Mouse (Mus musculus) spleen, adult 18-20 months (tissue): ENCODE data around the gene Gm17545.
A peak's percentile ranks its signal among the peaks of the same experiment; 100 is the strongest.
"Not testable (repeated sequence)": the region's sequence is repeated elsewhere in the genome, so short reads cannot be mapped to it uniquely, and the experiment has no call there.

Source experiments
- DNase-seq, 2 experiments: peaks; one replicate each; pipeline ENCODE4 v3.0.0; 2022; ENCODE audit warnings: mixed read lengths in 2 of 2

Gene Gm17545

DNA sequence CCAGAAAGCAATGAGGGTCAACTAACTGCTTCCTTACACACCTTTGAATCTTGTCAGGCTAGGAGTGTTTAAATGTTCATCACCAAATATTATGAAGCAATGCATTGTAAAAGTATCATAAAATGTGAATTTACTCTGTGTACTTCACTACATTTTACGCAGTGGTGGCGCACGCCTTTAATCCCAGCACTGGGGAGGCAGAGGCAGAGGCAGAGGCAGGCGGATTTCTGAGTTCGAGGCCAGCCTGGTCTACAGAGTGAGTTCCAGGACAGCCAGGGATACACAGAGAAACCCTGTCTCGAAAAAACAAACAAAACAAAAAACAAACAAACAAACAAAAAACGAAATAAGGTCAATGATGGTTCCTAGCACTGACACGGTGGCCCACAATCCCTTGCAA is at the start of gene Gm17545:
Gene Gm17545, plus strand, starts transcription at position 301 of the 400 bp plus-strand sequence.
- DNase-seq, result not testable (repeated sequence)

DNA sequence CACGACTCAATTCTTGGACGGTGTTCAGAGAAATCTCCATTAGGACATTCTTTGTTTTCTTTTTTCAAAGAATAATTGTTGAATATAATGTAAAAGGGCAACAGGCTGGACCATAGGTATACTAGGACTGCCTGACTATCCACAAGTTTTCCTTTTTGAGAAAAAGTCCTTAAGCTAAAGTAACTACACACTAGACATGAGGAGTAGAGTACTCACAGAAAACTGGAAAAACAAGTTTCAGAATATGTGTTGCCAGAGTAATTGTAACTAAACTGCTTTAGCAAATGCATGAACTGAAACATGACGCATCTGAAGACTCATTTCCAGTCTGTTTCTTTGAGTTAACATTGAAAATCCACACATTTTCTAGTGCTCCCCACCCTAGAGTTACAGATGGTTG is 48.7 kb upstream of the Gm17545 start:
- DNase-seq, result no peak

- DNase-seq, result not testable (repeated sequence)
Measured at GRCm38 (mm10) chr9:22407633-22408032, 46.5 kb upstream of the Gm17545 start.

DNA sequence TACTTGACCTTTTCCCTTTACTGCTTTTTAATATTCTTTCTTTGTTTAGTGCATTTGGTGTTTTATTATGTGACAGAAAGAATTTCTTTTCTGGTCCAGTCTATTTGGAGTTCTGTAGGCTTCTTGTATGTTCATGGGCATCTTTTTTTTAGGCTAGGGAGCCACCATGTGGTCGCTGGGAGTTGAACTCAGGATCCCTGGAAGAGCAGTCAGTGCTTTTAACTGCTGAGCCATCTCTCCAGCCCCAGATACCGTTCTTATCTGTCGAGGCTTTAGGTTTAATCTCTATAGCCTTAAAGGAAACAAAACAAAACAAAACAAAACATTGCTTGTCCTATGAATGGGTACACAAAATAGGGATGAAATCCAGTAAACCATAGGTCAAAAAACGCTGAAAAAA is 45.7 kb upstream of the Gm17545 start:
- DNase-seq, result not testable (repeated sequence)

DNA sequence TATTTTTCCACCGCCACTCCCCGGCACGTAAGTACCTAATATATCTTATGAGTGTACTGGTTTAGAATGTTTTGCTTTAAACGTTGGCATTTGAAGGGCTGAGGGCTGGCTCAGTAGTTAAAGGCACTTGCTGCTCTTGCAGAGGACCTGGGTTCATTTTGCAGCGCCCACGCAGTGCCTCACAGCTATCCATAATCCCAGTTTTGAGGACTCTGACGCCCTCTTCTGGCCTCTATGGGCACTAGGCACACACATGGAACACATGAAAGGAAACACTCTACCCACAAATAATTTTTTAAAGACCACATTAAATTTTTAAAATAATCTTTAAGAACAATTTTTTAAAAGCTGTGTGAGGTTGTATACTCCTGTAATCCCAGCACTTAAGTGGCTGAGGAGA is 44.6 kb upstream of the Gm17545 start:
- no peak for DNase-seq

DNA sequence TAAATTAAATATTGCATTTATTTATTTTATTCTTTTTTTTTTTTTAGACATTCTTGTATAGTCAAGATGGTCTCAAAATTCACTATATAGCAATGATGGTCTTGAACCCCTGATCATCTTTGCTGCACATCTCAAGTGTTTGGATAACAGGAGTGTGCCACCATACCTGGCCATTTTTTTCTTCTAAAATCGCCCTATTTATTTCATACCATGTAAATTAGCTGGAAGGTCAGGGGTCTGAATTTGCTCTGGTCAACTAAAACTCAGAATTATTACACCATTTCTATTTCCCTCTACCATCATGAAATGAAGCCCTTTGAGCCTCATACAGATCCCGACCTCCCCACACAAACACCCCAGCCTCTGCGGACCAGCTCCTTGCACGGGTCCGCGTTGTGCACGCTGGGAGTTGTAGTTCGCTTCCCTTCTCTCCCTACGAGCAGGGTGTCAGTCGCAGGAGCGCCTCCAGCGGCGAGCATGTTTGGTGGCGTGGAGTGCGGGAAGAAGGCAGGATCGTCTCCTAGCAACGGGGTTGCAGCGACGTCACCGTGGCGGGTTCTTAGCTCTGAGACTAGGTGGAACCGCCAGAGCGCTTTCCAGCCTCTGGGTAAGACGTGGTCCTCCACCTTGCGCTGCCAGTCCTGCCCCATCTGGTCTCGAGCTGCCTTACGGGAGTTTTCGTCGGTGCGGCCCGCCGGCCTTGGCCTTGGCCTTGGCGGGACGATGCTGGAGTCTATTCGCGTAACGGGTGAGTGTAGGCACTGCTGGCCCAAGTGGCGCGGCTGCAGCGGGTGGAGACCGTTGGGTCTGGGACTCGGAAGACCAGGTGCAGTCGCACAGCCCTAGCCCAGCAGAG is 42.9 kb upstream of the Gm17545 start, which contains the start of gene 9530077C05Rik:
Gene 9530077C05Rik, plus strand, starts transcription at position 512 of the 856 bp plus-strand sequence.
- peak; percentile 88 to 91 for DNase-seq

DNA sequence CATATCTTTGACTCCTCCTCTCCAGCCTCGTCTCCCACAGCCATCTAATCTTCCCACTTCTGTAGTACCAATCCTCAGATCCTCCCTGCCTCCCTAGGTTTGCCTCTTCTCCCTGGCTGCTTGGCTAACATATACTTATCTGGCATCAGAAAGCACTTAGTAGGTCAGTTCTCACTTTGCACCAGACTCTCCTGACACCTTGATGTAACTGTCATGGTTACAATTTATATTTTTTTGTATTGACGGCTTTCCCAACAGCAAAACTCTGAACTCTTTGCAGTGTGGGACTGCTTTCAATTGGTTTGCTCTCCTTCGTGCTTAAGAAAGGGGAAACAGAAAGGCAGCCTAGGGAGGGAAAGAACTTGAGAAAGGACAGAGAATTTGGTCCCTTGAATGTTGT is 37.9 kb upstream of the Gm17545 start:
- no peak for DNase-seq

DNA sequence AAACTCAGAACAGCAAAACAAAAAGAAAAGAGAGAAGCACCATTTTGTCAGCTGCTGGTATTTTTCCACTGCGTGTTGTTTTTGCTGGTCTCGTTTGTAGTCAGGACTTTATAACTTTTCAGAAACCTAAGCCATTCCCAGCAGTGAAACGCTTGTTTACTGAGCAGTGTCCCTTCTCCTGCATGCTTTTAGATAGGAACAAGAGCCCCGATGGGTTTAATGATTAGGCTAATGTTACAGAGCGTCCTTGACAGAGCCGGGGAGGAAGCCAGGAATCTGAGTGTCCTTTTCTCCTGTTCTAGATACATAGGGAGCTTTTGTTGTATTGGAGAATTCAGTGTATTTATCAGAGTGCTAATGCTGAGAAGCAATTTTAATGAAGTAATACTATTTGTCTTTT is 36.5 kb upstream of the Gm17545 start:
- no peak for DNase-seq

DNA sequence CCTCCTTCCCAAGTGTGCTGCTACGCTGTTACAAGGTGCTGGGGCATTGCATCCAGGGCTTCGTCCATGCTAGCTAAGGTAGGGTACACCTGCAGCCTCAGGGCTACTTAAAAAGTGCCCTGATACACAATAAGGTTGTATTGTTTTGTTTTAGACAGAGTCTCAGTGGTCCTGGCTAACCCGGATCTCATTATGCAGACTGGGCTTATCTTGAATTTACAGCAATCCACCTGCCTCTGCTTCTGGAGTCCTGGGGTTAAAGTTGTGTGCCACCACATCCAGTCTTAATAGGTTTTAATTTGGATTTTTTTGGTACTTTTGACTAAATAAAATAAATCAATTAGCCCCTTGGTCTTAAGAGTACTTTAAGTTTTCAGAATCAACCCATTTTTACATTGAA is 34.2 kb upstream of the Gm17545 start:
- DNase-seq, result no peak

DNA sequence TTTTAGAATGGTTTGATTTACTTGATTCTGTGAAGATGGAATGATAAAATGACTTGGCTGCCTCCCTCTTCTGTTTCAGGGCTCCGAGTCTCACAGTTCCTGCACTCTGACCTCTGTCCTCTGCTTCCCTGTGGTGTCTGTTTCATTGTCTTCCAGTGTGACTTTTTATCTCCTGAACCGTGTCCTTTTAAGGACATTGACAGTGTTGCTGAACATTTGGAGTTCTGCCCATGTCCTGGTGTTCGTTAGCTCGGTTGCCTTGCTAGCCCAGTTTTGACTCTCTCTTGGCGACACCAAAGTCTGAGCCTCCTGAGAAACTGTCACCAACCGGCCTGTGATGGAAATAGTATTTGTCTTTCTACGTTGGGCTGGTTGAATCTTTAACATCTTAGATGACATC is 33.6 kb upstream of the Gm17545 start:
- no peak for DNase-seq

DNA sequence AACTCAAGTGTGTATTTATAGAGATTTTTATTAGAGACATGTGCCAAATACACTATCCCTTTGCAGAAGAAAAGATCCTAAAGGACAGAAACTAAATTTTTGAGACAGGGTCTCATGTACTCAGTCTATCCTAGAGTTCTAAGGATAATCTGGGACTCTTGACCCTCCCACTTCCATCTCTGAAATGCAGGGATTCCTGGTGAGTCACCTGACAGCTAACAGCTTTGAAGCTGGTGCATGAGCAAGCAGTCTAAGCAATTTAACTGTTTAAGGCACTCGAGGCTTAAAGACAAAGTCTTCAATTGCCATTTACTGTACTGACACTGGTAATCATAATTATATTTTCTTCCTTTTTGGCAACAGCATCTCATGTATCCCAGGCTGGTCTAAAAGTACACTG is 31.5 kb upstream of the Gm17545 start:
- DNase-seq, result no peak

DNA sequence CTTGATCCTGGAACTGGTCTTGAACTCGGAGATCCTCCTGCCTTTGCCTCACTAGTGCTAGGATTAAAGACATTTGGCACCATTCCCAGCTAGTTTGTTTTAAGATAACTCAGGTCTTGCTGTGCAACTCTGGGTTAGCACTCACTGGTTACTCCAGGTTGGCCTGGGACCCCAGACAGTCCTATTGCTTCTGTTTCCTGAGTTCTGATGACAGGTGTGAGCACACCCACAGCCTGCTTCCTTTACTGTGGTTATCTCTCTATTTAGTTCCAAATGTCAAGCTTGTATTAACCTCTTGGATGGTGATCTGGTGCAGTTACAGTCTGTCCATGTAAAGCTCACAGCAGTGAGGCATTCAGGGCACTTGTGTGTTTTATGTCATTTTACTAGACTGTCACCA is 30.6 kb upstream of the Gm17545 start:
- no peak for DNase-seq

DNA sequence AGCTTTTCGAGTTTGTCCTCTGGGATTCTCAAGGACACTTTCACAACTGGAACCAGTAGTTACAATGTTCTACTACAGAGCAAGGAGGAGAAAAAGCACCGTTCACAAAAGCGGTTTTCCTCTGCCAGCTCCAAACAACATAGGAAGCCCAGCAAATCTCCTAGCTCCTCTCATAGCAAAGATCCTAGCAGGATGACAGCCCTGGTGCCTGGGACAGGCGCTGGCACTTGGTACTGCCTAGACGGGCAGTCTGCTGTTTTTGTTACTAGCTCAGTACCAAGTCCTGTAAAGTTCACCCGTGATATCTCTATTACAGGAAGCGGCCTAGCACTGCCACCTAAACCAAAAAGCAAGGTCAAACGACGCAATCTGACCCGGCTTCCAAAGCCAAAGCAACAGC is 29.9 kb upstream of the Gm17545 start:
- DNase-seq, result no peak

DNA sequence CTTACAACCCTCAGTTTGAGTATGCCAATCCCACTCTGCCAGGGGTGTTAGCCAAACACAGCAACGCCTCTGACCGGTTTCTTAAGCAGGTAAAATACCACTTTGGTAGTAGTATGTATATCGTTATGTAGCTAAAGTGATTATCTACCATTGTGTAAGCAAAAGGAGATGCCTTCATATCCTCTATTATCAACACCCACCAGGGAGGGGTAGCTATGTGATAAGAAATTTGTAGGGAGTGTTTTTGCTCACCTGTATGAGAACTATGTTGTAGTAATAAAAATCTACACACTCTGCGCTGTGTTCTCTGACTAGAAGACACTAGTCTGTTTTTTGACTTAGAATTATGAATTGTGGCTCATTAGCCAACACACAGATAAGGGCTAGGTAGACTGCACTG is 29.4 kb upstream of the Gm17545 start:
- no peak for DNase-seq

GRCm38 (mm10) chr9:22428028-22428665 is 25.9 kb upstream of the Gm17545 start:
- no peak for DNase-seq

DNA sequence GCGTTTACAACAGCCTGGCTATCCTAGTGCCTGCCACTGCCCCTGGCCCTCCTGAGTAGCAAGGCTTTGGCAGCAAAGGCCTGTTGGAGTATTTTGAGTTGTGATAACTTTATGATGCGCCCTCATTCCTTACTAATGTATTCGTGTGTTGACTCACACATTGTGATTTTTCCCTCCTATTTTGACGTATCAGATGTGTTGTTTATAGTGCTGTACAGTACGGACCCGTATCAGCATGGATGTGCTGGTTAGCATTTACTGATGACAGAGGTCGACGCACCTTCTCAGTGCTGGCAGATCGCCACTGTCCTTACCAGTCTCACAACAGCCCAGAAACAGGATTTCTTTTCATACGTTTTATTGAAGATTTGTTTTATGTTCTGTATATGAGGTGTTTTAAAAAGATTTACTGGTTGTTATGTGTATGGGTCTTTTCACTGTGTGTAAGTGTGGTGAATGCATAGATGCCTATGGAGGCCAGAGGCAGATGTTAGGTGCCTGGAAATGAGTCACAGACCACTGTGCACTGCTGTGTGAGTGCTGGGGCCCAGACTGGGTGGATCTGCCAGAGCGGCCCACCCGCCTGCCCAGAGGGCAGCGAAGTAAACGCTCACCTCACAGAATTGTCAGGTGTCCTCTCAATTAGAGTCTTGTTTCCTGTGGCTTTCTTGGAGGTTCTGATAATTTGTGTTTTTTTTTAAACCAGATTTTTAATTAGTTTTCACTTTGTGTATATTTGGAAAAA is 25.3 kb upstream of the Gm17545 start:
- DNase-seq, result no peak

GRCm38 (mm10) chr9:22429533-22430241 is 24.4 kb upstream of the Gm17545 start:
- DNase-seq, result peak; percentile 34 to 43

DNA sequence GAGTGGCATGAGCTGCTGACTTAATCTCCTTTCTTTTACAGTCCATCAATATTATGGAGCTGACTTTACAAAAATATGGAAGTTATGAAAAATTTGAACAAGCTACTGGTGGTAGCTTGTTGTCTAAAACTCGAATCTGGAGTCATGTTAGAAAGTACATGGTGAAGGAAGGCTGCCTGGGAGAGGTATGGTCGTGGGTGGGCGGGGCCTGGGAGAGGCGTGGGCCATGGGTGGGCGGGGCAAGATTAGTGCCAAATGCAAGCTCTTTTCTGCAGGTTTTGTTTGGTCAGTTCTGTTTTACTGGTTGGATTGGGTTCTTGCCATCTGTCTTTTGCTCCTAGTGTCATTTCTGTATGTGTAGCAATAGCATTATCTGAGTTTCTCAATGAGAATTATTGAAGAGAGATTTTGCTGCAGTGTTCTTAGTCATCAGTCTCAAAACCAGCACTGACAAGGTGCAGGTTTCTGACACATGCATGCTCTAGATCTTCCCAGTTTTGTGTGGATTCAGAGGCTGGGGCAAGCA is 23.7 kb upstream of the Gm17545 start:
- peak in 1 of 2 experiments; percentile 11 for DNase-seq

DNA sequence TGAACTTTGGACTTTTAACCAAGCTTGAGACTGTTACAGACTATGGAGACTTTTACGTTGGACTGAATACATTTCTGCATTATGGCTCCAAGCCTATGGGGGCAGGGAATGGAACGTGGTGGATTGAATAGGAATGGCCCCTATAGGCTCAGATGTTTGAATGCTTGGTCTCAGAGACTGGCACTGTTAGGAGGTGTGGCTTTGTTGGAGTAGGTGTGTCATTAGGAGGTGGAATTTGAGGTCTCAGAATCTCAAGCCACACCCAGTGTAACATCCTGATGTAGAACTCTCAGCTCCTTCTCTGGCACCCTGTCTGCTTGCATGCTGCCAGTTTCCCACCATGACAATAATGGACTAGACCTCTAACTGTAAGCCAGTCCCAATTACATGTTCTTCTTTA is 20.9 kb upstream of the Gm17545 start:
- DNase-seq, result no peak

DNA sequence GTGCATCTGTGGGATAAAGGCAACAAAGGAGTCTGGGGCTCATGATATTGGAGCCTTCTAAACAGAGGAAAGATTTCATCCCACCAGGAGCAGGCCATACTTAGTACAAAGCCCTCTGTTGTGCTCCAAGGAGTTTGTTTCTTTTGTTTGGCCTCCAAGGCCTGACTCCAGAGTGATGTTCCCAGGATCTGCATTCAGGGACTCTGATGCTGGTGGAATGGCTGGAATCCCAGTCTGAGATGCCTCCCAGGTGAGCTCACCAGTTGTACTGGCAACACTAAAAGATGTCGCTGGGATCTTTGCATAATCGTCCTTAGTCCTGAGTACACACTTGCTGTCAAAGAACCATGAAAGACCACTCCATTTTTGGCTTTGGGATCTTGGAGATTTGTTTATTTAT is 20.0 kb upstream of the Gm17545 start:
- DNase-seq, result no peak

GRCm38 (mm10) chr9:22438826-22439225 is 15.3 kb upstream of the Gm17545 start:
- DNase-seq, result no peak

- no peak for DNase-seq
Measured at GRCm38 (mm10) chr9:22443157-22443556, 10.9 kb upstream of the Gm17545 start.

DNA sequence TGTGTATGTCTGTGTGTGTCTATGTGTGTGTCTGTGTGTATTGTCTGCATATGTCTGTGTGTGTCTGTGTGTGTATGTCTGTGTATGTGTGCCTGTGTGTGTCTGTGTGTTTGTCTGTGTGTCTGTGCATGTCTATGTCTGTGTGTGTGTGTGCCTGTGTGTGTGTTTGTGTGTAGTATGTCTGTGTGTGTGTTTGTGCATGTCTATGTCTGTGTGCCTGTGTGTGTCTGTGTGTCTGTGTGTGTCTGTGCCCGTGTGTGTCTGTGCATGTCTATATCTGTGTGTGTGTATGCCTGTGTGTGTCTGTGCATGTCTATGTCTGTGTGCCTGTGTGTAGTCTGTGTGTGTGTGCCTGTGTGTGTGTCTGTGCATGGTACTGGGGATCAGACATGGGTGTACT is 9.0 kb upstream of the Gm17545 start:
- DNase-seq, result no peak
